Mouse (Mus musculus) heart, embryonic 16.5 days (tissue): Measurements from ENCODE around the gene Lrmda. TPM values are rescaled to one million over a fixed set of nuclear protein-coding genes. Genes with fewer than 3 reads are reported as not detected.

Experiments
- ATAC-seq: fragments of 200-750 bp; cut with Nextera tagmentation; replicated peaks from 2 replicates; pipeline ENCODE4 v1.8.0; 2017; ENCODE audit warnings: moderate number of reproducible peaks; ENCODE audit not compliant: insufficient read depth, low FRiP score; ENCODE audit errors: extremely low read depth
- H3K27ac ChIP-seq: fragments of 300-500 bp; sonication (generic); 2 replicates; pipeline ENCODE4 v1.5.1; 2014; ENCODE audit warnings: mild to moderate bottlenecking, low read length, control low read depth, moderate library complexity
- H3K27me3 ChIP-seq: fragments of 300-500 bp; sonication (generic); 2 replicates; pipeline ENCODE4 v1.6.1; 2014; ENCODE audit warnings: low read length, mixed read lengths; ENCODE audit not compliant: control insufficient read depth, insufficient read depth
- H3K36me3 ChIP-seq: fragments of 300-500 bp; sonication (generic); 2 replicates; pipeline ENCODE4 v1.6.1; 2014; ENCODE audit not compliant: control insufficient read depth, insufficient read depth
- H3K4me1 ChIP-seq: fragments of 300-500 bp; sonication (generic); 2 replicates; pipeline ENCODE4 v1.6.1; 2014; ENCODE audit warnings: low read length, mixed read lengths; ENCODE audit not compliant: control insufficient read depth, insufficient read depth
- H3K4me2 ChIP-seq: fragments of 300-500 bp; sonication (generic); 2 replicates; pipeline ENCODE4 v1.6.1; 2014; ENCODE audit warnings: low read depth, mild to moderate bottlenecking, control low read depth, low read length
- H3K4me3 ChIP-seq: fragments of 300-500 bp; sonication (generic); 2 replicates; pipeline ENCODE4 v1.5.1; 2014; ENCODE audit warnings: mild to moderate bottlenecking, control low read depth, low read length
- H3K9ac ChIP-seq: fragments of 300-500 bp; sonication (generic); 2 replicates; pipeline ENCODE4 v1.6.1; 2014; ENCODE audit warnings: low read length, control low read depth
- H3K9me3 ChIP-seq: fragments of 300-500 bp; sonication (generic); replicated peaks from 2 replicates; pipeline ENCODE4 v1.6.1; 2016; ENCODE audit warnings: low read length; ENCODE audit not compliant: control insufficient read depth
- WGBS: fragments of 180-500 bp; shearing (Covaris S2); extraction: QIAGEN DNeasy Blood & Tissue Kit; methylation state at CpG from one replicate; pipeline ENCODE4 v1.1.7; 2014; 5-methylcytosine and 5-hydroxymethylcytosine counted together
- polyA plus RNA-seq: library from polyadenylated mRNA; unstranded; fragments of >200 nt; fragmentation: Nextera tagmentation; extraction: Ambion mirVana; gene quantifications from 2 replicates; pipeline ENCODE4 v1.2.1, GENCODE M21; 2015

Lrmda gene
- polyA plus RNA-seq, 1 experiment from 2014 or later, result 0.55 TPM

DNA sequence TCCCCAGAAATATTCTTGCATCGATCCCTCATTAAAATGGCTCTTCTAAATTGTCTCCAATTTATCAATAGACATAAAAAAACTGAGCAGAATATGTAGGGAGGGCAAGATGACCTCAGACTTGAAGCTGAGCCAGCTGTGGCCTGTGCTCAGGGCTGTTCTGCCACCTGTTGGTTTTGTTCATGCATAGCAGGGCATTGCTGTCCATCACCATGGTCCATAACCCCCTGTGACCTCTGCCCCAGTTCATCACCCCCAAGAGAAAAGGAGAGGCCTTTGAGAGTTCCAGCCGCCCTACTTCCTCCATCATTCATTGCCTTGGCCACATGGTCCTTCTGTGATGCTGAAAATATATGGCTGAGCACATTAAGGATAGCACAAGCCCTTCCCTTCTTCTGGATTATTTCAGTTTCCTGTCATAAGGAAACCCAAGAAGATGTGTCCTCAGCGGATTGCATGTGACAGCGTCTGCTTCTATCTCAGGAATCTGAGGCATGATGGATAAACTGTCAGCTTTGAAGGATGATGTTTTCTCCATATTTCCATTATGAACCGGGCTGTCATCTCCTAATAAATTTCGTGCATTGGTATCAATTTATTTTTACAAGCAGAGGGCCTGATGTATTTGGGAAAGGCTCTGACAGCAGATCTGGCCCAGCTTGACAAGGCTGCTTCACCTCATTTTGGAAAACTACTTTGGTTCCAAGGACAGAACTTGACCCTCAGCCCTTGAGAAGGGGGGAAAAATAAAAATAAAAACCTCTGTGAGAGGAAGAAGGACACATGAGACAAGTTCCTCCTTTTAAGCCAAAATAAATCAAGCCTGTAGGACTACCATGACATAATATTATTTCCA, 798.1 kb downstream of the Lrmda start:
- 63% methylated on average over 6 of the region's 6 CpGs for WGBS
- Histone ChIP-seq H3K4me1 (no peaks in the 10 kb centered on the region), H3K9me3 (no peaks in the 10 kb centered on the region), H3K36me3 (no peaks in the 10 kb centered on the region), H3K27ac (no peak overlapping the region), H3K4me3 (no peak overlapping the region), H3K27me3 (no peaks in the 10 kb centered on the region), H3K4me2 (no peak overlapping the region), H3K9ac (no peak overlapping the region)
- no peak for ATAC-seq

DNA sequence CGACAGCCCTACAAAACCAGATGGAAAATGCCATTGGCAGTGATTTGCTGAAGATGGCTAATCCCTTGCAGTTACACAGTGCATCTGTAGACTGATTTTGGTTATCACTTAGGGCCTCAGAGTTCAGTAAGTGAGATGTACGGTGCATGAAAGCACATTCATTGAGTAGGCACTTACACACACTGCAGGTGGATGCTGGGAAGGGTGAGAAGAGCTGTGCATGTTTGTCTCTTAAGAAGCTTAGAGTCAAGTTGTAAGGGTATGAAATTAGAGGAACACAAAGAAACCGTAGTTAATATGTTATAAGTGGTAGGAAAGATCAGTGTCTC, 798.7 kb downstream of the Lrmda start:
- Histone ChIP-seq H3K27me3 (no peaks in the 10 kb centered on the region), H3K4me2 (no peak overlapping the region), H3K9ac (no peak overlapping the region), H3K27ac (no peak overlapping the region), H3K4me3 (no peak overlapping the region), H3K9me3 (no peaks in the 10 kb centered on the region), H3K4me1 (no peaks in the 10 kb centered on the region), H3K36me3 (no peaks in the 10 kb centered on the region)
- 58% methylated on average over 3 of the region's 3 CpGs for WGBS
- ATAC-seq, result no peak

DNA sequence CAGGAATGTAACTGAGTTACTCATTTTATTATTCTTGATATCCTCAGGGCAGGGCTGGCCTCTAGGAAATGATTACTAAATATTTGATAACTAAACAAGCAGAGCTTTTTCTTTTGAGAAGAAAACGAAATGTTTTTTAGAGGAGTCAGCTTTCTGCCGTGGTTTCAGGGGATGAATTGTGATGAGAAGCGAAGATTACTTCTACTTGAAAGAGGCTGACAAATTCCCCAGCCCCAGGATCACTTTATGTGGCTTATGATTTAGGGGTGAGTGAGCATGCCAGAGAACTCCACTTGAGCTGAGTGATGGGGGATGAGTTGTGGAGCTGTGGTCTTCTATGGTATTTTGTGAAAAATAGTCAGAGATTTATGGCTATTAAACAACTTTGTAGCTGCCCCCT, 803.4 kb downstream of the Lrmda start:
- Histone ChIP-seq H3K4me3 (no peak overlapping the region), H3K36me3 (no peaks in the 10 kb centered on the region), H3K9ac (no peak overlapping the region), H3K27me3 (no peaks in the 10 kb centered on the region), H3K27ac (no peak overlapping the region), H3K4me2 (no peak overlapping the region), H3K4me1 (no peaks in the 10 kb centered on the region), H3K9me3 (no peaks in the 10 kb centered on the region)
- 53% methylated on average over 3 of the region's 3 CpGs for whole genome bisulfite sequencing
- no peak for ATAC-seq

DNA sequence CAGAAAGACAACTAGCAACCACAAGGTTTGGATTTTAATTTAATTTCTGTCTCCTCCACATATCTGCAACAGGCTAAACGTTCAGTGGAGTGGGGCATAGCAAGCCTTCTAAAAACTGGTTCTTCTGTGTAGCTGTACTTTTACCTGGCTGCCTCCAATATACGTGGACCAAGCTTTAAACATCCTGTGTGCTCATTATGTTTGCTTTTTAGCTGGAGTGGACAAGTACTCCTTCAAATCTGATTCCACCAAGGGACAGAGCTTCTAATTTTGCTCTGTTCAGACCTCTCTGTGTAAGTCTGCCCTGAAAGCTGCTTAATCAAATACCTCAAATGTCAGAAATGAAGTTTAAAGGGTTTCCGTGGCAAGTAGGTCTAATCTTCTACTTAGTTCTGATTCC, 807.3 kb downstream of the Lrmda start:
- WGBS, result 69% methylated on average over 3 of the region's 3 CpGs
- H3K9me3 ChIP-seq, result no peaks in the 10 kb centered on the region
- ATAC-seq, result no peak

DNA sequence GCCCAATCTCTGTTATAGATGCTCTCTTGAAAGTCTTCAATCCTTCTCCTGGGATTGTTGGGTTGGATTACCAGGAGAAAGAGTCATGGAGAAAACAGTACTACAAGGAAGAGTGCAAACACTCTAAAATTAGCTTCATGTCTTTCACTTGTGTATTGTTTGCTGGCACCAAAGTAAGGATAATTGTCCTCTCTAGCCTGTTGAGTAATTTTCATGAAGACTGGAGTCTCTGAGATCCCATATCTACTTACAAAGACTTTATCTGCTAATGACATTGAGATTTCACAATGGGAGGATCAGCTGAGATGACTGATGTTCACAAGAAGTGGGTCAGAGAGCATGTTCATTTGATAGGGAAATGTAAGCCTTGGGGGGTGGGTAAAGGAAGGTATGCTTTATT, 817.5 kb downstream of the Lrmda start:
- Histone ChIP-seq H3K9ac (no peak overlapping the region), H3K27ac (no peak overlapping the region), H3K36me3 (no peaks in the 10 kb centered on the region), H3K9me3 (no peaks in the 10 kb centered on the region), H3K27me3 (no peaks in the 10 kb centered on the region), H3K4me2 (no peak overlapping the region), H3K4me1 (no peaks in the 10 kb centered on the region), H3K4me3 (no peak overlapping the region)
- no peak for ATAC-seq

More for the DNA sequence above, 807.3 kb downstream of the Lrmda start:
- Histone ChIP-seq H3K36me3 (no peaks in the 10 kb centered on the region), H3K4me2 (no peak overlapping the region), H3K27ac (no peak overlapping the region), H3K27me3 (no peaks in the 10 kb centered on the region), H3K4me1 (no peaks in the 10 kb centered on the region), H3K9ac (no peak overlapping the region), H3K4me3 (no peak overlapping the region)

DNA sequence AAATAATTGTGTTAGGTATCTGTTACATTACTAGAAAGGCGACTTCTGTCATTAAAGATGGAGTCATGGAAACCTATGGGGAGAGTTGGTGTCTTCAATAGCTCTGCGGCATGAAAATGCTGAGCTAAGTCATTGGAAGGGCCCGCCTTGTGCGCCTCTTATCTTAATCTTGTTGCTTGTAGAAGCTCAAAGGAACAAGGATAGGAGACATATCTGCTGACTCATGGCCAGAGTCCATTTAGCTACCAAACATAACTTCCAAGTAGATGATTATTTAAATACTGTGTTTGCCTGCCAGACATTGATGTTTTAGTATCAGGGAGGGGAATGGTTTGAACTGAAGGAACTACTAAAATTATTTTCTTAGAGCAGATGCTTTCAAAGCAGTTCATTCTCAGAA, 821.6 kb downstream of the Lrmda start:
- Histone ChIP-seq H3K4me2 (no peak overlapping the region), H3K4me3 (no peak overlapping the region), H3K27me3 (no peaks in the 10 kb centered on the region), H3K36me3 (no peaks in the 10 kb centered on the region), H3K27ac (no peak overlapping the region), H3K9ac (no peak overlapping the region), H3K4me1 (no peaks in the 10 kb centered on the region), H3K9me3 (no peaks in the 10 kb centered on the region)
- 80% methylated on average over 4 of the region's 4 CpGs for WGBS
- ATAC-seq, result no peak

DNA sequence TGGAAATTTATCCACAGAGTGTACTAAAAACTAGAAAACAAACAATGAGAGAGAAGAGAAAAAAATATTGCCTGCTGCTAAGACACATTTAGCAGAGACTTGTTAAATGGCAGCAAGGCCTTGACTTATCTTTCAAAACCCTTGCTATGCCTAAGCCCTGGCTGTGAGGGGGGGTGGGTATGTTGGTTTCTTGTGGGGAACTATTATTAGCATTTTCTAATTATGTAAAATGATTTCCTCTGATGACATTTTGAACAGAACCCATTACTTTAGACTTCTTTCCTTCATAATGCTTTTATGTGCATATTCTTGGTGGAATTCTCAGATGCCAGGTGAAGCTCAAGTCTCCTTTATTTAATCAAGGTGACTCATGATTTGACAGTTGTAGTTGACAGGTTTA, 824.5 kb downstream of the Lrmda start:
- no peak for ATAC-seq
- H3K36me3 ChIP-seq, result no peaks in the 10 kb centered on the region
- no peaks in the 10 kb centered on the region for H3K27me3 ChIP-seq
- H3K4me3 ChIP-seq, result no peak overlapping the region
- H3K9me3 ChIP-seq, result no peaks in the 10 kb centered on the region
- H3K4me2 ChIP-seq, result no peak overlapping the region
- no peak overlapping the region for H3K9ac ChIP-seq
- no peak overlapping the region for H3K27ac ChIP-seq
- no peaks in the 10 kb centered on the region for H3K4me1 ChIP-seq

DNA sequence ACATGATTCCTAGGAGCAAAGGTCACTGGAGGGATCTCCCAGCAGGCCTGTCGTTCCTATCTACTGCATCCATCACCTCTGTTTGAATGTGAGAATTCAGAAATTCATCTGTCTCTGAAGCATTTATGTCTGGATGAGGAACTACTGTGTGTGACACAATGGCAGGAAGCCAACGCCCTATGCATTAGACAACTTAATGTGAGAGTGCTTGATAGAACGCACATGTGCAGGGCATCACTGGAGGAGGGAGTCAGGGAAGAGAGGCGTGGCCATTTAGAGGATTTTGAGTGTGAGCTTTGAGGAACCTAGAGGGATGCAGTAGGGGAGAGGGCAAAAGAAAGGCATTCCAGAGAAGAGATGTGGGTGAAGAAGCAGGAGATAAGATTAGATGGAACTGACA, 825.9 kb downstream of the Lrmda start:
- Histone ChIP-seq H3K27ac (no peak overlapping the region), H3K4me2 (no peak overlapping the region), H3K9ac (no peak overlapping the region), H3K4me3 (no peak overlapping the region), H3K9me3 (no peaks in the 10 kb centered on the region), H3K36me3 (no peaks in the 10 kb centered on the region), H3K4me1 (no peaks in the 10 kb centered on the region), H3K27me3 (no peaks in the 10 kb centered on the region)
- WGBS, result 55% methylated on average over 4 of the region's 4 CpGs
- no peak for ATAC-seq

DNA sequence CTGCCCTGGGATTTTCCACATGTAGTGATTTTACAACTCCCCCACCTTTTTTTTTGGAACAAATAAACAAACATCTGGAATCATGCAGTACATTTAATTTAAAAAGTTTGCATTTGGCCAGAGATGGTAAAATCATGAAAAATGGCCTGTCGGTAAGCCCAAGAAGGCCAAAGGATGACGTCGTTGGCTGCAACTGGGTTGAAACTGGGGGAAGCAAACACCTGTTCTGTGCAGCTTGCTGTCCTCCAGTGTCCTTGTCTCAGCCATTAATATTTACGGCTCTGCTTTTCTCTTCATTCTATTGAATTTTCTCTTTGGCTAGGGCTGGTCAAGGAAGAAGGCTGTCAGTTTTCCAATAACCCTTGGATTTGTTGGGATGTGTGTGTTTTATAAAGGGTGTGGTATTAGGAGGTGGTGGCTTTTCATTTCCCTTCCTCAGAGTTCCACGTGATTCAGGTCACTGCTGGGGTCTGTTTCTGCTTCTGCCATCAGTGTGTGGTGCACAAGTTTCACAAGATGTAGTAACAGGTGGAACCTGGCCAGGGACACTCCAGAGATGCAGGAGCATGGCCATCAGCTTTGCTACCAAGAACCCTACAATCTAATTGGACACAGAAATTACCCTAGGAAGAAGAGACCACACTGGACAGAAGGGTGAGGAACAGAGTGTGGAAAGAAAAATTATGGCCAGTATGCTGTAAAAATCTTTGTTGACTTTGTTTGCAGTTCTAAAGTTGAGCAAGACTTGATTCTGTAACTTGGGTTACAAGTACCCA, 827.7 kb downstream of the Lrmda start:
- no peak overlapping the region for H3K27ac ChIP-seq
- no peaks in the 10 kb centered on the region for H3K36me3 ChIP-seq
- no peak overlapping the region for H3K9ac ChIP-seq
- no peaks in the 10 kb centered on the region for H3K27me3 ChIP-seq
- 85% methylated on average over 5 of the region's 5 CpGs for WGBS
- no peak overlapping the region for H3K4me2 ChIP-seq
- no peaks in the 10 kb centered on the region for H3K9me3 ChIP-seq
- no peak overlapping the region for H3K4me3 ChIP-seq
- no peak for ATAC-seq
- no peaks in the 10 kb centered on the region for H3K4me1 ChIP-seq
